Mouse (Mus musculus) forebrain, embryonic 14.5 days (tissue): ENCODE measurements around the gene Fchsd2. TPM values are rescaled to one million over a fixed set of nuclear protein-coding genes. Genes with fewer than 3 reads are reported as not detected.

Source experiments
- ATAC-seq: fragments of 200-750 bp; cut with Nextera tagmentation; 2 replicates; pipeline ENCODE4 v1.8.0; 2017; ENCODE audit warnings: mild to moderate bottlenecking, moderate library complexity
- DNase-seq: peaks from one replicate; pipeline ENCODE4 v3.0.0-alpha.2; 2015; ENCODE audit warnings: low spot score
- H3K27ac ChIP-seq: fragments of 300-500 bp; sonication (generic); 2 replicates; pipeline ENCODE4 v1.5.1; 2014; ENCODE audit warnings: low read depth, mild to moderate bottlenecking, control low read depth, low read length, moderate library complexity
- H3K27me3 ChIP-seq: fragments of 300-500 bp; sonication (generic); replicated peaks from 2 replicates; pipeline ENCODE4 v1.6.1; 2014; ENCODE audit warnings: low read length, control low read depth, mixed read lengths; ENCODE audit not compliant: control insufficient read depth, insufficient read depth
- H3K36me3 ChIP-seq: fragments of 300-500 bp; sonication (generic); 2 replicates; pipeline ENCODE4 v1.6.1; 2014; ENCODE audit warnings: low read length, control low read depth; ENCODE audit not compliant: control insufficient read depth, insufficient read depth
- H3K4me1 ChIP-seq: fragments of 300-500 bp; sonication (generic); 2 replicates; pipeline ENCODE4 v1.6.1; 2014; ENCODE audit warnings: antibody characterized with exemption, low read length, control low read depth; ENCODE audit not compliant: control insufficient read depth, insufficient read depth
- H3K4me2 ChIP-seq: fragments of 300-500 bp; sonication (generic); 2 replicates; pipeline ENCODE4 v1.6.1; 2014; ENCODE audit warnings: mild to moderate bottlenecking, control low read depth, low read length
- H3K4me3 ChIP-seq: fragments of 300-500 bp; sonication (generic); 2 replicates; pipeline ENCODE4 v1.5.1; 2014; ENCODE audit warnings: low read depth, low read length, control low read depth
- H3K9ac ChIP-seq: fragments of 300-500 bp; sonication (generic); 2 replicates; pipeline ENCODE4 v1.6.1; 2014; ENCODE audit warnings: mild to moderate bottlenecking, low read length, control low read depth, moderate library complexity
- H3K9me3 ChIP-seq: fragments of 300-500 bp; sonication (generic); replicated peaks from 2 replicates; pipeline ENCODE4 v1.6.1; 2016; ENCODE audit warnings: low read length, control low read depth, mixed read lengths; ENCODE audit not compliant: control insufficient read depth
- whole genome bisulfite sequencing: fragments of 180-500 bp; shearing (Covaris S2); extraction: QIAGEN DNeasy Blood & Tissue Kit; methylation state at CpG from one replicate; pipeline ENCODE4 v1.1.7; 2014; 5-methylcytosine and 5-hydroxymethylcytosine counted together
- polyA plus RNA-seq: library from polyadenylated mRNA; unstranded; fragments of >200 nt; fragmentation: Nextera tagmentation; extraction: Ambion mirVana; gene quantifications from 2 replicates; pipeline ENCODE4 v1.2.1, GENCODE M21; 2014

Gene Fchsd2
- polyA plus RNA-seq, 1 experiment from 2014 or later: 27.9 TPM

DNA sequence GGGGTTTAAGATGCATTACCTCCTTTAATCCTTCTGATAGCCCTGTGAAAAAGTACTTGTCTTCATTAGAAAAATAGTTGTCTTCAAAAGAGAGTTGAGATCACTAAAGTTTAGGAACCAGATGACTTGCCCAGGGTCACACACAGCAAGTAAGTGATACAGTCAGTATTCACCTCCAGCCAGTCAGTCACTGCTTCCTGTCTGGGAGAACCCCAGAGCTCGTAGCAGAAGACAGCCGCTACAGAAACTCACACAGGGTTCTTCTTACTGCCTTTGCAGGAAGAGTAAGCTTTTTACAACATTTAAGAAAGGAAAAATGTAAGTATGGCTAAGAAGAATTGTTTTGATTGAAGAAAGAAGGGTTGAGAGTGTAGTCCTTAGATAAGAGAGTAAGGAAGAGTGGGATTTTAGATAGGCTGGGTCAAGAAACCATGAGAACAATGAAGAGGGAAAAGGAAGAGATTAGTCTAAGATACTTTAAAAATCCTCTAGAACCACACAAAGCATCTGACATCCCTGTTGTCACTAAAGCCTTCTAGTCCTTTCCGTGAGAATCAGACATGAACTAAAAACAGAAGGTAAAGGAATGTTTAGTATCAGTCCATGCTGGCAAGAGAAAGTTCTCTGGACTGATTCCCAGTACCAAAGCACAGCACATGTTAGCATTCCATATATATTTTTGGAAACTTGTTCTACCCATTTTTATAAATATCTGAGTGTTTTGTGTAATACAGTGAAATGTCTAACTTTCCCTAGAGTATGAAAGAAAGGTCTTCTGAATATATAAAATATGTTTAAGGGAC lies 175.0 kb downstream of the Fchsd2 start:
- ATAC-seq (no peak), DNase-seq (no peak)
- H3K9ac ChIP-seq: no peak overlapping the region
- no peak overlapping the region for H3K27ac ChIP-seq
- no peak overlapping the region for H3K4me2 ChIP-seq
- H3K4me3 ChIP-seq: no peak overlapping the region
- H3K9me3 ChIP-seq: no peaks in the 10 kb centered on the region
- no peaks in the 10 kb centered on the region for H3K4me1 ChIP-seq
- 85% methylated on average over 3 of the region's 3 CpGs for WGBS
- peaks cover 14% of the 10 kb centered on the region for H3K36me3 ChIP-seq
- H3K27me3 ChIP-seq: no peaks in the 10 kb centered on the region

- Histone ChIP-seq H3K9me3 (no peaks in the 10 kb centered on the region), H3K9ac (0 out of 2 replicates have a peak overlapping the region, but pooled peaks have one; percentile 3), H3K4me3 (no peak overlapping the region), H3K36me3 (peaks cover 39% of the 10 kb centered on the region), H3K27me3 (no peaks in the 10 kb centered on the region), H3K4me1 (no peaks in the 10 kb centered on the region), H3K27ac (no peak overlapping the region), H3K4me2 (no peak overlapping the region)
- WGBS: 88% methylated on average over 1 of the region's 1 CpGs
- DNase-seq (peak; percentile 27), ATAC-seq (no peak)
These were observed 178.9 kb downstream of the Fchsd2 start for GRCm38 (mm10) chr7:101271602-101272001.

DNA sequence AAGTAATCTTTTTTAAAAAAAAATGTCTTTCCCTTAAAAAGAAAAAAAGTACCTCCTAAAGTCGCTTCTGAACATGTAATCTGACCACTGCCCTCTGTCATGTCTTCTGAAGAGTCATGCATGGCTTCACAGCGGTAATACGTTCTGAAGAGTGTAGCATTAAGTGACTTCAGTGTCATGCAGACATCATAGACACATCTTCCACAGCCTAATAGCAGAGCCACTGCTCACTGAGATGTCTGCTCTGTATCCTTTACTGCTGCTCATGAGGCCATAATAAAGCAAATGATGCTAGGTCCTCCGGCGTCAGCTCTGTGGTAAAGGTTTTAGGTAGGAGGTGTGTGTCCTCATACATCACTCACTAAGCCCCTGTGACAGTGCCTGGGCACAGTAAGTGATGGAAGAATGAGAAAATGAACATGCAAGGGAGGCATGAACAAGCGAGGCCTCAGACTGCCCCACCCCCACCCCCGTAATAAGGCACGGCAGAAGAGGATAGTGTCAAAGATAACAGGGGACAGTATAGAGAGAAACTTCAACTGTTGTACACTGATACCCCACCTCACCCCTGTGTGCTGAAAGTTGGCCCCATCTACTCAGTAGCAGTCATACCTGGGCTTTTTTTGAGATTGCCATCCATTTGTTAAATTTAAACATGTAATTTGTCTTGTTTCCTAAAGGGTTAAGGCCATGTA lies 179.9 kb downstream of the Fchsd2 start:
- no peaks in the 10 kb centered on the region for H3K9me3 ChIP-seq
- no peak overlapping the region for H3K4me2 ChIP-seq
- H3K4me1 ChIP-seq: no peaks in the 10 kb centered on the region
- ATAC-seq (no peak), DNase-seq (no peak)
- no peak overlapping the region for H3K9ac ChIP-seq
- no peaks in the 10 kb centered on the region for H3K27me3 ChIP-seq
- no peak overlapping the region for H3K27ac ChIP-seq
- 95% methylated on average over 8 of the region's 8 CpGs for WGBS
- no peak overlapping the region for H3K4me3 ChIP-seq
- H3K36me3 ChIP-seq: peaks cover 49% of the 10 kb centered on the region

DNA sequence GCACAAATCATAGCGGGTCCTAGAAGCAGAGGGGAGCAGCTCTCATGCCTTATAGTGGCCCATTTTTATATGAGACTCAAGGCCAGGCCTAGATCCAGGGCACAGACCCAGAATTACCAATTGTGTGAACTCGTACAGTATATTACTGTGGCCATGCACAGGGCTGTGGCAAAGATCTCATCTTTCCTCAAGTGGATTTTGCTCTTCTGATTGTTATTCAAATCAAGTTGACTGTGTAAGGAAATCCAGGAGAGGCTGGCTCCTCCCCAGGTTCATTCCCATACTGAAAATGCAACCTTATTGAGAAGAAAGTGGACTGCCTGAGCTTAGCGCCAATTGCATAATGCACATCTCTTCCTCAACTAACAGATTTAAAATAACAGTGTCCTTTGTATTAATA lies 190.1 kb downstream of the Fchsd2 start:
- no peaks in the 10 kb centered on the region for H3K4me1 ChIP-seq
- DNase-seq (no peak), ATAC-seq (no peak)
- H3K36me3 ChIP-seq: peaks cover 61% of the 10 kb centered on the region
- H3K4me3 ChIP-seq: no peak overlapping the region
- H3K27ac ChIP-seq: no peak overlapping the region
- no peak overlapping the region for H3K4me2 ChIP-seq
- H3K9me3 ChIP-seq: no peaks in the 10 kb centered on the region
- no peaks in the 10 kb centered on the region for H3K27me3 ChIP-seq
- H3K9ac ChIP-seq: no peak overlapping the region
- 82% methylated on average over 3 of the region's 3 CpGs for WGBS

DNA sequence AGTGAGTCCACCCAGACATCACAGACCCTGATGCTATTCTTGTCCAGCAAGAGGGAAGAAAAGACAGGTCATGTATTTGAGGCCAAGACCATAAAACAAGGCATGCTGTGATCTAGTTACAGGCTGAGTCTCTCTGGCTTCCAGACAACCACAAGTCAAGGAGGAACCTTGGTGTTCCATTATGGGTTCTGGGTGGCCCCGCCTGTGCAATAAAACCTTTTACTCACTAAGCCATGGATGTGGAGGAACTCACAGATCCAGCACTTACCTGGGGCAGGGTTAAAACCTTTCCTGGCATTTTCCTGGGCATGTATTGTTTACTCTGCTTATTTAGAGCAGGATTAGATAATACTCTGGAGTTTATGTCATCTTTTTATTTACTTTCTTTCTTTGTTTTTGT lies 191.8 kb downstream of the Fchsd2 start:
- 92% methylated on average over 1 of the region's 1 CpGs for WGBS
- Histone ChIP-seq H3K27ac (no peak overlapping the region), H3K4me3 (no peak overlapping the region), H3K9ac (no peak overlapping the region), H3K27me3 (no peaks in the 10 kb centered on the region), H3K36me3 (peaks cover 50% of the 10 kb centered on the region), H3K4me2 (no peak overlapping the region), H3K9me3 (no peaks in the 10 kb centered on the region), H3K4me1 (no peaks in the 10 kb centered on the region)
- no peak for ATAC-seq
- DNase-seq: no peak

GRCm38 (mm10) chr7:101286891-101287290 lies 194.2 kb downstream of the Fchsd2 start:
- 87% methylated on average over 4 of the region's 4 CpGs for WGBS
- Histone ChIP-seq H3K36me3 (peaks cover 45% of the 10 kb centered on the region), H3K4me2 (no peak overlapping the region), H3K9me3 (no peaks in the 10 kb centered on the region), H3K9ac (no peak overlapping the region), H3K27me3 (no peaks in the 10 kb centered on the region), H3K27ac (no peak overlapping the region), H3K4me1 (no peaks in the 10 kb centered on the region), H3K4me3 (no peak overlapping the region)
- DNase-seq (no peak), ATAC-seq (no peak)

DNA sequence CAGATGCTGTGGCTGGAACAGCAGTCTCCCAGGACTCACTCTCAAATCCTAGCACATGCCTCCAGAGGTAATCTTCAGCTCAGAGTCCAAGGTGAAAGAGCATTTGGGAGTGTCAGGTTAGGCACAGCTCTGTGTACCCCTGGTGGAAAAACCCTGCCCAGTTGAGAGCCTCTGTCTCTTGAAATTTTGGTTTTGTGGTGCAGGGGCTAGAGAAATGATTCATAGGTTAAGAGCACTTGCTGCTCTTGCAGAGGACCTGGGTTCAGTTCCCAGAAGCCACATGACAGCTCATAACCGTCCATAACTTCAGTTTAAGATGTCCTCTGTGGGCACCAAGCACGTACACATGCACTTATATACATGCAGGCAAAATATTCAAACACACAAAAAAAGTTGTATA lies 195.2 kb downstream of the Fchsd2 start:
- DNase-seq (no peak), ATAC-seq (no peak)
- Histone ChIP-seq H3K9me3 (no peaks in the 10 kb centered on the region), H3K9ac (no peak overlapping the region), H3K4me3 (no peak overlapping the region), H3K27ac (no peak overlapping the region), H3K36me3 (peaks cover 36% of the 10 kb centered on the region), H3K27me3 (no peaks in the 10 kb centered on the region), H3K4me1 (no peaks in the 10 kb centered on the region), H3K4me2 (no peak overlapping the region)
- 80% methylated on average over 2 of the region's 2 CpGs for WGBS

- no peak overlapping the region for H3K4me2 ChIP-seq
- H3K27me3 ChIP-seq: no peaks in the 10 kb centered on the region
- no peak overlapping the region for H3K9ac ChIP-seq
- no peaks in the 10 kb centered on the region for H3K9me3 ChIP-seq
- DNase-seq (peak; percentile 52), ATAC-seq (no peak)
- H3K36me3 ChIP-seq: peaks cover 30% of the 10 kb centered on the region
- 28% methylated on average over 4 of the region's 4 CpGs for WGBS
- no peaks in the 10 kb centered on the region for H3K4me1 ChIP-seq
- no peak overlapping the region for H3K4me3 ChIP-seq
- H3K27ac ChIP-seq: no peak overlapping the region
These were observed 195.8 kb downstream of the Fchsd2 start for GRCm38 (mm10) chr7:101288436-101288835.

DNA sequence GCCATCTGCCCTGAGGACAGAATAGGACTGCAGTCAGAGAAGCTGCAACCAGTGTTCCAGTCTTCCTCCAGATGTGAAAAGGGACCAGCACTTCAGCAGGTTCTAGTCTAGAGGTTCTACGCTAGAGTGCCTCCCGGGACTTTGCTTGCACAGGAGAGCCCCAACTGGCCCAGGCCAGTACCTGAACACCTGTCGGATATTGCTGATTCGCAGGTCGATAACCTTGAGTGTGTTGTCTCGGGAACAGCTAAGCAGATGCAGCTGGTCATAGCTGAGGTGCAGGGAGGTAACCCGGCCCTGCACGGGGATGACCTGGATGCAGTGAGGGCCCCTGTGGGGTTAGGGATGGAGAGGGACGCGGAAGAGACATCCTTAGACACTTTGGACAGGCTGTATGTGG lies 197.7 kb downstream of the Fchsd2 start:
- DNase-seq (no peak), ATAC-seq (no peak)
- H3K9ac ChIP-seq: no peak overlapping the region
- 93% methylated on average over 10 of the region's 10 CpGs for WGBS
- H3K4me1 ChIP-seq: no peaks in the 10 kb centered on the region
- no peak overlapping the region for H3K4me2 ChIP-seq
- H3K4me3 ChIP-seq: no peak overlapping the region
- no peaks in the 10 kb centered on the region for H3K27me3 ChIP-seq
- H3K9me3 ChIP-seq: no peaks in the 10 kb centered on the region
- H3K36me3 ChIP-seq: peaks cover 14% of the 10 kb centered on the region
- no peak overlapping the region for H3K27ac ChIP-seq
